Mouse (Mus musculus) small intestine, adult 2 months (tissue): ENCODE results near the gene Ggt5.

Experiments used
- CTCF ChIP-seq: fragments of 200-500 bp; IDR thresholded peaks from 2 replicates; pipeline ENCODE4 v1.5.1; 2012; ENCODE audit warnings: low read depth, mild to moderate bottlenecking, control low read depth, inconsistent platforms, low read length, moderate library complexity, mixed read lengths; ENCODE audit not compliant: insufficient replicate concordance, insufficient read length; ENCODE audit errors: extremely low read depth
- POLR2A ChIP-seq: fragments of 200-500 bp; IDR thresholded peaks from 2 replicates; pipeline ENCODE4 v1.6.1; 2012; ENCODE audit warnings: low read depth, mild to moderate bottlenecking, control low read depth, inconsistent platforms, low read length, moderate library complexity

DNA sequence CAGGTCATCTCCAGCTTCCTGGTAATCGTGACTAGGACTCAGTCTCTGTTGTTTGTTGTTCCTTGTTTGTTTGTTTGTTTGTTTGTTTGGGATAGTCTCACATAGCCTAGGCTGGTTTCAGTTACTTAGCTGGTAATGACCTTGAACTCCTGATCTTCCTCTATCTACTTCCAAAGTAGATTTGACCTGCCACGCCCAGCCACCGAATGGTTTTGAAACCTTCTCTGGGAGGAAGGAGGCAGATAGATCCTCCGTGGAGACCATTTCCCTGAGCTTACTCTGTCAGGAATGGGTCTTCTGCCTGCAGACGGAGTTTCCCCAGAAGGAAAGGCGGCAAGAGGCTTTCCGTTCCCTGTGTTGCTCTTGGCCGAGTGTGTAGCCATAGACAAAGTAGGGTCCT, 26.5 kb upstream of the Ggt5 start:
- TF ChIP-seq POLR2A = no peak
- no peak for TF ChIP-seq CTCF
